Mouse (Mus musculus): ENCODE data around the gene Gsk3a.

The Gsk3a gene

DNA sequence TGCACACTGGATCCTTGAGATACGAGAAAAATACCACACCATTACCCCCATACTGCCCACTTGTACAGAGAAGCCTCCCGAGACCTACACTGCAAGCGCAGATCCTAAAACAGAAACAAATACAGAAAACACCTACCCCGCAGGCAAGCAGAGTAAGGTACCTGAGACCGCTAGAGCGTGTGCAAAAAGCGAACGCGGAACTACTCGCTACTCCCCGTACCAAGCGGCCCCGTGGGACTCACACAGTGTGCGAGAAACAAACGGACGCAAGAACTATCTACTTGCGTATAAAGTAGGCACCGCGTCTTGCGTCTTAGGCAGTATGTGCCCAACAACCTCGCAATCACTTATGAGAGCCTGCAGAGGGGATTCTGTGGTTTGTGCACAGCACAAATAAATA is 55.8 kb downstream of the Gsk3a start:
- no peak for DNase-seq (ENCODE audit: low spot score)

DNA sequence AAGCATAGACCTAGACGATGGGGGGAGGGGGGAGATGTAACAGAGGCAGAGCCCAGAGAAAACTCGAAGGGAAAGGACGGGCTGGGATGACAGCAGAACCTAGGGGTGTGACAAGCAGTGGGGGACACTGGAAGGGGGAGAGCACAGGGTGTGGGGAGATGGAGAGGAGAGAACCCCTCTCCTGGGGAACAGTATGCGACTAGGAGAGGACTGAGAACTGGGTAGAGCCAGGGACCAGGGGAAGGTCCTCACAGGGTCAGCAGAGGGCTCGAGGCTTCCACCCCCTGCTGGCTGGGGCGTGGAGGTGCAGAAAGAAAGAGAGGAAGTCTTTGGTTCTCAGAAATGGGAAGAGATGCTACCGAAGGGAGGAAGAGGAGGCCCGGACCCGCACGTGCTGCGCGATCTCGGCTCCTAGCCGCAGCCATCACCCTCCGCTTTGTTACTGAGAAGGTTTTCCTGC is 56.3 kb downstream of the Gsk3a start:
- no peak for DNase-seq (ENCODE audit: low spot score)

DNA sequence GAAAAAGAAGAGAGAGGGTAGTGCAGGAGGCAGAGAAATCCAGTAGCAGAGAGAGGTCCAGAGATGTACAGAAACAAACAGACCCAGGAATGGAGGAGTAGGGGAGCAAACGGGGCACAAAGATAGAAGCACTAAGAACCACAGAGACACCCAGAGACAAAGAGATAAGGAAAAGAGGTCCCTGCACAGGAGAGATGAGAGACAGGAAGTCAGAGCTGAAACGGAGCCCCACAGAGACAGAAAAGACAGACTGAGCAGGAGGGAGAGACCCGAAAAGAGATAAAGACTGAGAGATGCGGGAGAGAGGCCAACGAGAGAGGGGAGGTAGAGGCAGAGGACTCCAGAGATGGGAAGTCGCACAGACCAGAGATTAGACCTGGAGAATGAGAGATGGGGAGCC is 57.1 kb downstream of the Gsk3a start:
- no peak for DNase-seq (ENCODE audit: low spot score)

DNA sequence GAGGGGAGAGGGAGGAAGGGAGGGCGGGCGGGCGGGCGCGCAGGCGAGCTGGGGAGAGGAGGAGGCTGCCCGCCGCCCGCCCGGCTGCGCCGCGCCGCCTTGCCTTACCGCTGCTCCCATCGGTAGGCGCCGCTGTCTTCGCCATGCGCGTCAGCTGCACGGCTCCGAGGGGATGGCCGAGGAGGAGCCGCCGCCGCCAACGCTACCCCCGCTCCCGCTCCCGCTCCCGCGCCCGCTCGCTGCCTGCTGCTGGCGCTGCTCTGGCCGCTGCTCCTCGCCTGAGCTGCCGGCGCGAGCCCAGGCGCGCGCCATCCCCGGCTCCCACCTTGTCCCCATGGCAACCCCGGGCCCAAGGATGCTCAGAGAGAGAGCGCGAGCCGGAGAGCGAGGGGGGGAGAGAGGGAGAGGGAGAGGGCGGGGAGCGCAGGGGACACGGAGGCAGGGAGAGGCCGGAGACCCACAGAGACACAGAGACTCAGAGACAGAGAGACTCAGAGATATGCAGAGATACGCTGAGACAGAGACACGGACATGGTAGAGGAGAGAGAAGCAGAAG is 58.0 kb downstream of the Gsk3a start, which contains the start of gene Pou2f2:
Pou2f2 (minus strand) TSS at position 121 of the 556 bp plus-strand sequence.
- peak; percentile 78 for DNase-seq (ENCODE audit: low spot score)

DNA sequence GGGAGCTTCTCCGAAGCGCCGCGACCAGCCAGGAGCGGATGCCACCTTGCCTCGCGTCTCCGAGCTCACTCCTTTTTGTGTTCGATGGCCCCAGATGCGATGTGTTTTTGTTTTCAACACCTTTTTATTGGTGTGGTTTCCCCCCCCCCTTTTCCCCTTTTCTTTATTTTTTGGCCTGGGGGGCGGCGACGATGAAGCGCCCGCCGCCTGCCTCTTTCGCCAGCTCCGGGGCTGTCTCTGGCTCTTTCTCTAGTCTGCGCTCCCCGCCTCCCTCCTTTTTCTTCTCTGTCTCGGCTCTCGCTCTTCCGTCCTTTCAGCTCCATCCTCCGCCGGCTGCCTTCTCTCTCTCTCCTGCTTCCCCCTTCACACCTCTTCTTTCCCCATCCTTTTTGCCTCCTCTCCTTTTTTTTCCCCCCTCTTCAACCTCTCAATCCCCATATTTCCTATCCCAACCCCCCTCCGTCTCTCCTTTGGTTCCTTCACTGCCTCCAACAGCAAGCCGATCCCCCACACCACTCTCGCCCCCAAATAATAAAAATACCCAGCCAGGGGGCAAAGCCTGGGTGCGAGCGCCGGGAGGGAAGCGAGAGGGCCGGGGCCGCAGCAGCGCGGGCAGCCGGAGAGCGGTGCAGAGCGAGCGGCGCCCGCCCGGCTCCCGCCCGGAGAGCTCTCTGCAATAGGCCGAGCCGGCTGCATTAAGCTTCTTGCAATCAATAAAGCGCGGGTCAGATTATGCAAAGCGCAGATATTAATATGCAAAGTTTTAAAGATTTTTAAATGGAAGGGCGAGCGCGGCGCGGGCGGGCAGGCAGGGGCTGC is 58.7 kb downstream of the Gsk3a start:
- no peak for DNase-seq (ENCODE audit: low spot score)

DNA sequence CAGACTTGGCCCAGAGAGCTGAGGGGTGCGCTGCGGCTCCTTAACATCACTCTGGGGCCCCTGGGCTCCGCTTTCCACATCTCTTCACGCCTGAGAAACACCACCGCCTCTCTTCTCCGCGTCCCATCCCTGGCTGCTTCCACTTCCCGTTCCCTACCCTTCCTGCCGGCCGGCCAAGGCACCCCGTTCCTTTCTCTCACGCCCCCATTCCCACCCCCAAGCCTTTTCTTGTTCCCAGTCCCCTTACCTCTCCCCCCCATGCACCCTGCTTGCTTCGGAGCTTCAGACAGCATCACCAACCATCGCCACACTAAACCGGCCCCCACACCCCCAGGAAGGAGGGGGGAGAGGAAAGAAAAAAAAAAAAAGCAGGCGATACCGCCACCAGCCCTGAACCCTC is 59.3 kb downstream of the Gsk3a start:
- no peak for DNase-seq (ENCODE audit: low spot score)
